Mouse (Mus musculus) gastrocnemius, postnatal 4 days (tissue): ENCODE data around the gene Cacng3. TPM values are rescaled to one million over a fixed set of nuclear protein-coding genes. Genes with fewer than 3 reads are reported as not detected.

Experiments
- DNase-seq, 2 experiments: peaks; one replicate each; pipeline ENCODE4 v3.0.0; 2021 to 2022; ENCODE audit warnings: low spot score in 2 of 2, mixed read lengths in 2 of 2
- total RNA-seq, 2 experiments: library from RNA; stranded (reverse); gene quantifications; 2 replicates each; pipeline ENCODE4 v1.2.3; 2021

The Cacng3 gene
- total RNA-seq, 2 experiments from 2014 or later: not detected

DNA sequence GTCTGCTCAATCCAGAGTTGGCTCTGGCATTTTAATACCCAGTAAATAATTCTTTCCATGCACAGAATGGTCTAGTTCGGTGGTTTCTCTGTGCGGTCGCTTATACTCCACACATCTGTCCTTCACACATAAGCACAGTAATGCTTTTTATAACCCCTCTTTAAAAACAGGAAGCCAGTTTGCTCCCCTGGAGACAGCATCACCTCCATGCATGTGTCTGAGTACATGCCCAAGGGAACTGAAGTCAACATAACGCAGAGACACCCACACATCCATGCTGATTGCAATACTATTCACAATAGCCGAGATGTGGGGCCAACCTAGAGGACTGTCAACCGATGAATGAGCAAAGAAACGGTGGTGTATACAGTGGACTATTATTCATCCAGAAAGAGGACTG is 147.3 kb downstream of the Cacng3 start:
- no peak for DNase-seq
